Mouse (Mus musculus) left cerebral cortex, adult 11 months (tissue): ENCODE measurements around the gene Fam183b.
A peak's percentile ranks its signal among the peaks of the same experiment; 100 is the strongest.

Source experiments
- DNase-seq: peaks from one replicate; pipeline ENCODE4 v3.0.0; 2022; ENCODE audit warnings: low spot score

Fam183b gene

DNA sequence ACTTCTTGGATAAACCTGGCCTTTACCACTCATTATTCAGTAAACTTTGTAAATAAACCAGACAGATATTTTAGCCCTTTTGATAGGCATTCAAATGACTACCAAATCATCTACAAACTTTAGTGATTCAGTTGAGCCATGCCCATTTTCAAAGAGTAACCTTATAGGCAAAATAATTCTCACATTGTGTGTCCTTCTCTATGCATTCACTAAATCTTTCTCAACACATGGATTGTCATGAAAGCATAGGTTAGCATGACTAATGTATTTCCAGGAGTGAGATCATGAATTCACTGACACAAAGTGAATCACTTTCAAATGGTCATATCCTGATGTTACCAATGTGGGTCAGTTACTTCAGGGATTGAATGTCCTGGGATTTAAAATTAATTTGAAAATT, 28.9 kb downstream of the Fam183b start, which contains the start of gene Olfr315:
Olfr315 (plus strand) TSS at position 301 of the 400 bp plus-strand sequence.
- DNase-seq, result no peak

DNA sequence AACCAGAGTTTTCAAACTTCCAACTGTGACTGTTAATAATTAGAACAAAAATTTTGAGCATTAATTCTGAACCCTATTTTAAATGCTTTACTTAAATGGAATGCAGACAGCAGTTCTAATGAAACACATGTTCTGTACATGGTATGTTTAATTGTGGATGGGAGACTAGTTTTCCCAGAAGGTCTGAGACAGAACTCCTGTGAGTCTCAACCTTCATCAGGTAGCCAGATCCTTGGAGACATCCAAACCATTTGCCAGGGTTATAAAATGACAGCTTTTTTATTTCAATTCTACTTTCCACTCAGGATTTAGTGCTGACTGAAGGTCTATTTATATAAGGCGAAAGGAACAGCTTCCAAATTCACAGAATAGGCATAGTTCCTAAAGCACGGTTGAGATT, 49.3 kb downstream of the Fam183b start, which contains the start of gene Olfr316:
Olfr316 (plus strand) TSS at position 301 of the 400 bp plus-strand sequence.
- no peak for DNase-seq

DNA sequence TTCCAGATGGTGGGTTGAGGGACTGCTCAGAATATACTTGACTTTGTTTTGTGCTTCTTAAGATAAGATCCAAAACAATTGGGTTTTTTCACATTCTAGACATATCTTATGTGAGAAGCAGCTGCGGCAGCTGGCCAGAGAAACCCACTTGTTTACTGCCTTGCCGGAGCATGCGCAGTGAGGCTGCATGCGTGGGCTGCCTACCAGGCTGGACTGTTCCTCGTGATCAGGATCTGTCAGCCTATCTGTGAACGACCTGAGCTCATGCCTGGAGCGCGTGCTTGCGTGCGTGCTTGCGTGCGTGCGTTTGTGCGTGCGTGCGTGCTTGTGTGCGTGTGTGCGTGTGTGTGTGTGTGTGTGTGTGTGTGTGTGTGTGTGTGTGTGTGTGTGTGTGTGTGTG, 50.7 kb downstream of the Fam183b start:
- DNase-seq, result peak; percentile 33
